Mouse (Mus musculus): Measurements from ENCODE around the gene Gm15557.

The Gm15557 gene

GRCm38 (mm10) chr2:155956134-155957059 is 15.9 kb downstream of the Gm15557 start, which contains the start of gene Cep250:
Gene Cep250 (plus strand): TSS chr2:155956458.
- peak; percentile 88 for DNase-seq

GRCm38 (mm10) chr2:155959981-155960380 is 19.5 kb downstream of the Gm15557 start:
- no peak for DNase-seq

GRCm38 (mm10) chr2:155961862-155962261 is 21.3 kb downstream of the Gm15557 start:
- DNase-seq: no peak

GRCm38 (mm10) chr2:155962991-155963390 is 22.5 kb downstream of the Gm15557 start:
- DNase-seq: peak; percentile 18

- DNase-seq: no peak
These were observed 32.8 kb downstream of the Gm15557 start for GRCm38 (mm10) chr2:155973348-155973747.

- DNase-seq: peak; percentile 75
These were observed 33.7 kb downstream of the Gm15557 start for GRCm38 (mm10) chr2:155974087-155974731.

GRCm38 (mm10) chr2:155979328-155979991 is 38.9 kb downstream of the Gm15557 start:
- peak; percentile 68 for DNase-seq

- peak; percentile 84 for DNase-seq
These were observed 45.2 kb downstream of the Gm15557 start for GRCm38 (mm10) chr2:155985776-155986175.

- DNase-seq: peak; percentile 54
These were observed 46.6 kb downstream of the Gm15557 start for GRCm38 (mm10) chr2:155987131-155987530.

- DNase-seq: peak; percentile 23
These were observed 48.6 kb downstream of the Gm15557 start for GRCm38 (mm10) chr2:155989085-155989484.

- DNase-seq: no peak
These were observed 50.6 kb downstream of the Gm15557 start for GRCm38 (mm10) chr2:155991151-155991550.

GRCm38 (mm10) chr2:155991863-155992321 is 51.4 kb downstream of the Gm15557 start:
- DNase-seq: no peak
